Mouse (Mus musculus): ENCODE measurements at regions not wholly inside any gene's neighbourhood (a gene's known extent, or its start where the extent isn't known, plus 50 kb on each side); places are given as distances from the start of the nearest gene placed in this dataset.

GRCm38 (mm10) chr1:30536989-30537975 lies 336.4 kb downstream of the Phf3 start:
- H3K9me3 ChIP-seq (replicated peaks): no peaks in the 10 kb centered on the region
- no peak overlapping the region for H3K27ac ChIP-seq
- no peak overlapping the region for H3K9ac ChIP-seq
- H3K4me2 ChIP-seq: no peak overlapping the region
- H3K27me3 ChIP-seq: no peaks in the 10 kb centered on the region
- no peaks in the 10 kb centered on the region for H3K36me3 ChIP-seq
- ATAC-seq (replicated peaks; ENCODE audit: low FRiP score): no peak
- 28% methylated on average over 11 of the region's 11 CpGs for WGBS
- peaks cover 10% of the 10 kb centered on the region for H3K4me1 ChIP-seq
- H3K4me3 ChIP-seq (replicated peaks): no peak overlapping the region

GRCm38 (mm10) chr1:30517348-30517747 lies 356.4 kb downstream of the Phf3 start:
- no peaks in the 10 kb centered on the region for H3K27me3 ChIP-seq
- H3K9ac ChIP-seq: no peak overlapping the region
- no peak overlapping the region for H3K27ac ChIP-seq
- H3K4me1 ChIP-seq: no peaks in the 10 kb centered on the region
- H3K36me3 ChIP-seq: no peaks in the 10 kb centered on the region
- WGBS: 45% methylated on average over 3 of the region's 3 CpGs
- ATAC-seq (replicated peaks; ENCODE audit: low FRiP score): no peak
- no peak overlapping the region for H3K4me3 ChIP-seq (replicated peaks)
- no peaks in the 10 kb centered on the region for H3K9me3 ChIP-seq (replicated peaks)
- no peak overlapping the region for H3K4me2 ChIP-seq

GRCm38 (mm10) chr1:30515846-30516245 lies 357.9 kb downstream of the Phf3 start:
- H3K9ac ChIP-seq: no peak overlapping the region
- H3K9me3 ChIP-seq (replicated peaks): no peaks in the 10 kb centered on the region
- no peaks in the 10 kb centered on the region for H3K4me1 ChIP-seq
- H3K27me3 ChIP-seq: no peaks in the 10 kb centered on the region
- WGBS: 87% methylated on average over 6 of the region's 6 CpGs
- ATAC-seq (replicated peaks; ENCODE audit: low FRiP score): no peak
- H3K27ac ChIP-seq: no peak overlapping the region
- no peak overlapping the region for H3K4me2 ChIP-seq
- H3K36me3 ChIP-seq: no peaks in the 10 kb centered on the region
- no peak overlapping the region for H3K4me3 ChIP-seq (replicated peaks)

GRCm38 (mm10) chr1:30503224-30503623 lies 370.5 kb downstream of the Phf3 start:
- H3K4me2 ChIP-seq: no peak overlapping the region
- H3K4me1 ChIP-seq: no peaks in the 10 kb centered on the region
- no peak for ATAC-seq (replicated peaks; ENCODE audit: low FRiP score)
- H3K9ac ChIP-seq: no peak overlapping the region
- H3K27ac ChIP-seq: no peak overlapping the region
- H3K27me3 ChIP-seq: no peaks in the 10 kb centered on the region
- 15% methylated on average over 1 of the region's 1 CpGs for WGBS
- H3K4me3 ChIP-seq (replicated peaks): no peak overlapping the region
- H3K36me3 ChIP-seq: no peaks in the 10 kb centered on the region
- H3K9me3 ChIP-seq (replicated peaks): no peaks in the 10 kb centered on the region

GRCm38 (mm10) chr1:30460295-30460958 lies 413.3 kb downstream of the Phf3 start:
- WGBS: 34% methylated on average over 4 of the region's 4 CpGs
- Histone ChIP-seq H3K4me2 (no peak overlapping the region), H3K9me3 (replicated peaks) (no peaks in the 10 kb centered on the region), H3K4me1 (0 out of 2 replicates have a peak, but pooled peaks cover 3% of the 10 kb centered on the region), H3K4me3 (replicated peaks) (no peak overlapping the region), H3K9ac (no peak overlapping the region), H3K27me3 (no peaks in the 10 kb centered on the region), H3K27ac (no peak overlapping the region), H3K36me3 (no peaks in the 10 kb centered on the region)
- peak; percentile 85 for ATAC-seq (replicated peaks; ENCODE audit: low FRiP score)

- Histone ChIP-seq H3K27me3 (no peaks in the 10 kb centered on the region), H3K36me3 (no peaks in the 10 kb centered on the region), H3K9ac (no peak overlapping the region), H3K27ac (no peak overlapping the region), H3K9me3 (replicated peaks) (no peaks in the 10 kb centered on the region), H3K4me1 (no peaks in the 10 kb centered on the region), H3K4me2 (no peak overlapping the region), H3K4me3 (replicated peaks) (no peak overlapping the region)
- ATAC-seq (replicated peaks; ENCODE audit: low FRiP score): no peak
- 25% methylated on average over 1 of the region's 1 CpGs for WGBS
These were observed 435.8 kb downstream of the Phf3 start for GRCm38 (mm10) chr1:30437964-30438363.

GRCm38 (mm10) chr1:30416582-30416981 lies 457.1 kb downstream of the Phf3 start:
- H3K27me3 ChIP-seq: no peaks in the 10 kb centered on the region
- no peaks in the 10 kb centered on the region for H3K4me1 ChIP-seq
- H3K4me3 ChIP-seq (replicated peaks): no peak overlapping the region
- H3K36me3 ChIP-seq: no peaks in the 10 kb centered on the region
- no peaks in the 10 kb centered on the region for H3K9me3 ChIP-seq (replicated peaks)
- no peak for ATAC-seq (replicated peaks; ENCODE audit: low FRiP score)
- no peak overlapping the region for H3K9ac ChIP-seq
- no peak overlapping the region for H3K27ac ChIP-seq
- no peak overlapping the region for H3K4me2 ChIP-seq

GRCm38 (mm10) chr1:30414881-30415439 lies 458.8 kb downstream of the Phf3 start:
- H3K27me3 ChIP-seq: no peaks in the 10 kb centered on the region
- WGBS: 5% methylated on average over 2 of the region's 2 CpGs
- H3K4me3 ChIP-seq (replicated peaks): no peak overlapping the region
- no peaks in the 10 kb centered on the region for H3K36me3 ChIP-seq
- H3K4me2 ChIP-seq: no peak overlapping the region
- no peak overlapping the region for H3K9ac ChIP-seq
- ATAC-seq (replicated peaks; ENCODE audit: low FRiP score): peak; percentile 83; the same call in 1 of the 2 replicates
- H3K9me3 ChIP-seq (replicated peaks): no peaks in the 10 kb centered on the region
- H3K4me1 ChIP-seq: no peaks in the 10 kb centered on the region
- H3K27ac ChIP-seq: no peak overlapping the region
